Comparison of ENCODE assay signal across 8 mouse cellular contexts in the genomic region with DNA sequence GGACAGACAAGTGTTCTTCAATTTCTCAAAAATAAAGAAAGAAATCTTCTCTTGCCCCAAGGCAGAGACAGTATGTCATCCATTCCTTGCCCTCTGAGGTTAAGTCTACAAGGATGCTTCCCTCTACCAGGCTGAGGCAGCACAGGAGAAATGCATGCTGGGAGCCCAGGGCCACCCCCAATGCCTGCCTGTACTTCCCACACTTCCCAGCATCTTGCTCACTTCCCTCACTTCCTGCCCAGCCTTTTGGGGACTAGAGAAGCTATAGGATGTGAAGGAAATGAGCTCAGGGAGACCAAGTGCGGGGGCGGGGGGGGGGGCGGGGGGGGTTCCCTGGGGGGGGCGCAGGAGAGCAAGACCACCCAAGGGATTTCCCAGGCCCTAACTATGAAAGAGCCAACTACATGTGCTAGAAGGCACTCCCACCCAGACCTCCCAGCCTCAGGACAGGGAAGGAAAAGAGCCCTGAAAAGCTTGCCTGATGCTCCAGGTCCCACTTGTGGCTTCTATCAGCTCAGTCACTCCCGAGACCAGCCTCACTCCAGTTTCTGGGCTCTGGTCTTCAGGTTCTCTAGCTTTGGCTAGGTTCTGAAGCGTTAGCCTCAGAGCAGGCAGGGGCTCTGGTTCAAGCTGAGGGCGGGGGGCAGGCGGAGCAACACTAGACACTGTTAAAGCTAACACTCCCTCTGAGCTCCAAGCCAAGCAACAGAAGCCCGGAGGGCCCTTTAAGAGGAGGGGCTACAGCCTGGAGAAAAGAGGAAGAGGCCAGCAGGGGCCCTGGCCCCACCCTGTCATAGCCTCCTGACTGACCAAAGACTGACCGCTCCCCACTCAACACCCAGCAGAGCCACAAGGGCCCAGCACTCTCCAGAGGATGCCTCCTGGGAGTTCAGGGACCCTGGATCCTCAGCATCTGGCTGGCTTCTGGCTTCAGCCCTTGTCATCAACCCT. TPM values are rescaled to one million over a fixed set of nuclear protein-coding genes. Genes with fewer than 3 reads are reported as not detected.
DNase-seq lines count a peak whose midpoint lies in the region; ATAC-seq and TF ChIP-seq lines count a peak whose summit lies in the region.

No protein-coding gene starts in this region.

- H3K4me2 ChIP-seq in hindbrain, embryonic 13.5 days, result peak overlapping the region; percentile 34

- H3K4me3 ChIP-seq in hindbrain, embryonic 13.5 days, result peak overlapping the region; percentile 27
- peak overlapping the region; percentile 46 for H3K4me3 ChIP-seq in left cerebral cortex, adult 2 months

- 0 out of 2 replicates have a peak, but pooled peaks have one; percentile 14 for ATAC-seq in hindbrain, embryonic 13.5 days (ENCODE audit: low FRiP score)

- H3K36me3 ChIP-seq in hindbrain, embryonic 13.5 days, result no peaks in the 10 kb centered on the region

- 10% methylated on average over 7 of the region's 10 CpGs for WGBS in hindbrain, embryonic 13.5 days

- no peaks in the 10 kb centered on the region for H3K9me3 ChIP-seq in hindbrain, embryonic 13.5 days

- DNase-seq in MN1 (ENCODE audit: low spot score), result peak; percentile 79
- DNase-seq in cerebellum, postnatal 10 days, result peak; percentile 44 to 56
- DNase-seq in frontal cortex, postnatal 36 days (ENCODE audit: low spot score in 2 of 2), result peak; percentile 45 to 62
- DNase-seq in left cerebral cortex, adult 2 months (ENCODE audit: extremely low spot score in 1 of 2, low spot score in 2 of 2), result peak; percentile 37 to 65
- DNase-seq in lung, postnatal 36 days, result peak; percentile 96
- peak; percentile 6 for DNase-seq in retina, adult 2 months (ENCODE audit: low read depth, low spot score)
- peak; percentile 54 for DNase-seq in urinary bladder, adult 2 months (ENCODE audit: low spot score)

- intact Hi-C loops in left cerebral cortex, adult 2 months (cut with DNase I), result loop anchor here (1.0 to 10.0 kb wide), 2 partner anchors 32 to 289 kb away; no protein-coding TSS in a partner anchor

- no peak; the same call in 1 of the 2 replicates for TF ChIP-seq CTCF in left cerebral cortex, adult 2 months (IDR thresholded peaks at IDR 0.05)

- H3K27me3 ChIP-seq in hindbrain, embryonic 13.5 days, result no peaks in the 10 kb centered on the region

- H3K27ac ChIP-seq in hindbrain, embryonic 13.5 days, result peak overlapping the region; percentile 71
- peak overlapping the region; percentile 85 for H3K27ac ChIP-seq in left cerebral cortex, adult 2 months

- H3K9ac ChIP-seq in hindbrain, embryonic 13.5 days, result peak overlapping the region; percentile 53

- peaks cover 33% of the 10 kb centered on the region for H3K4me1 ChIP-seq in hindbrain, embryonic 13.5 days (replicated peaks)

RNA-seq across cellular contexts. Expression of a gene that starts 39.5 kb away (rescaled TPM):
- 94.5 and 99.1 TPM in 2 replicates for polyA plus RNA-seq in hindbrain, embryonic 13.5 days (2015; fragmentation: Nextera tagmentation; extraction: Ambion mirVana)
- 10 to 100 TPM; 63.6 to 64.3 TPM for total RNA-seq in left cerebral cortex, adult 2 months (2021)
- polyA plus RNA-seq in urinary bladder, adult 2 months (2012; rRNA removed), result 52.2 and 65.8 TPM in 2 replicates

Comparison
In these comparisons a context has a peak if more than half of its experiments do, and no peak if none do; other contexts are left out.
1. Peak in every context shown above with its lines: DNase-seq, ATAC-seq, H3K4me3 ChIP-seq and H3K27ac ChIP-seq.
2. DNase-seq: peak in every context shown above with its lines; median percentile 96 in lung, postnatal 36 days; 79 in MN1; 54 in urinary bladder, adult 2 months; 54 in frontal cortex, postnatal 36 days; 51 in left cerebral cortex, adult 2 months; 50 in cerebellum, postnatal 10 days; 6 in retina, adult 2 months.